Comparison of ENCODE assay signal across 8 mouse cellular contexts in the genomic region with DNA sequence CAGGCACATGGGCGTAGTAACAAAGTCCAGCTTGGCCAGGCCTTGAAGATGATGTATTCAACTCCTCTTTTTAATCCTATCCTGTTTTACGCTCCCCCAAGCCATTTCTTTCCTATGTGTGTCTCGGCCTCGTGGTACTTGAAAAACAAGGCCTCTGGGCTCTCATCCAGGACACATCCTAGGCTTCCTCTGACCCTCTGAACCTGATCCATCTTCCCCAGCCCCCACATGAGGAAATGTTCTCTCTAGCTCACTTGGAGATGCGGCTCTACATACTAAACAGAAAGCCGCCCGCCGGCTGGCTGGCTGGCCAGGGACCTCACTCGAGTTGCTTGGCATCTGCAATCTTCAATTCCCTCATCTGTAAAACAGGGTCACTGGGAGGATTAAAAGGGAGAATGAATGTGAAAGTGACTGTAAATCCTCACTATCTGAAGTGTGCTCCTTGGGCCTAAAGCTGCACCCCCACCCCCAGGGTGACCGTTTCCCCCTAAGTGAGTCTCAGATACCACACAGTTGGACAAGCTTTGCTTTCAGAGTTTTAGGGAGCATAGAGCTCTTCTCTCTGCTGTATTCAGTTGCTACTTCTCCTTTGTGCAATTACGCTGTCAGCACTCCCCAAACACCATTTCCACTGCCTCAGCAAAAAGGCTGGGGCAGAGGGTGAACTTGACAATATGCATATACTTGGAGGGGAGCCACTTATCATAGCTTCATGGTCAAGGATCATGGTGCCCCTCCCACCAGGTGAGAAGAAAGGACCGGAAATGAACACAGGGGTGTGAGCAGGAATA.
DNase-seq lines count a peak whose midpoint lies in the region; ATAC-seq and TF ChIP-seq lines count a peak whose summit lies in the region.

No protein-coding gene starts in this region.

- H3K27me3 ChIP-seq in forebrain, postnatal 0 days (ENCODE audit: insufficient read depth, low read length), result no peaks in the 10 kb centered on the region
- H3K27me3 ChIP-seq in forebrain, embryonic 15.5 days, result no peaks in the 10 kb centered on the region
- no peaks in the 10 kb centered on the region for H3K27me3 ChIP-seq in thymus, adult 2 months (ENCODE audit: control insufficient read depth, insufficient read depth, low read length)

- no peak for DNase-seq in forebrain, postnatal 0 days
- DNase-seq in retina, postnatal 1 day, result peak; percentile 35
- no peak for DNase-seq in retina, embryonic 14.5 days (ENCODE audit: low spot score)
- DNase-seq in kidney, adult 18-20 months, result peak; percentile 24
- DNase-seq in lung, postnatal 25 days (ENCODE audit: low spot score), result peak; percentile 32
- DNase-seq in thymus, adult 2 months, result no peak

- peak; percentile 42 for ATAC-seq in forebrain, postnatal 0 days
- ATAC-seq in forebrain, embryonic 15.5 days (replicated peaks), result no peak
- ATAC-seq in megakaryocyte-erythroid progenitor cell, adult 5-6 weeks (replicated peaks; ENCODE audit: low FRiP score, low TSS enrichment, poor library complexity, severe bottlenecking), result no peak

- H3K36me3 ChIP-seq in forebrain, postnatal 0 days (ENCODE audit: insufficient read depth), result no peaks in the 10 kb centered on the region
- no peaks in the 10 kb centered on the region for H3K36me3 ChIP-seq in forebrain, embryonic 15.5 days
- no peaks in the 10 kb centered on the region for H3K36me3 ChIP-seq in thymus, adult 2 months (ENCODE audit: control insufficient read depth, insufficient read depth, low read length)

- WGBS in forebrain, postnatal 0 days, result 55% methylated on average over 12 of the region's 12 CpGs
- WGBS in forebrain, embryonic 15.5 days, result 44% methylated on average over 12 of the region's 12 CpGs
- 74% methylated on average over 12 of the region's 12 CpGs for WGBS in thymus, adult 2 months

- H3K9me3 ChIP-seq in forebrain, postnatal 0 days (ENCODE audit: low read length), result no peaks in the 10 kb centered on the region
- H3K9me3 ChIP-seq in forebrain, embryonic 15.5 days, result no peaks in the 10 kb centered on the region

- H3K4me2 ChIP-seq in forebrain, postnatal 0 days (ENCODE audit: low read depth), result no peak overlapping the region
- H3K4me2 ChIP-seq in forebrain, embryonic 15.5 days (replicated peaks), result no peak overlapping the region

- H3K9ac ChIP-seq in forebrain, postnatal 0 days, result no peak overlapping the region
- no peak overlapping the region for H3K9ac ChIP-seq in forebrain, embryonic 15.5 days (replicated peaks)

- H3K4me3 ChIP-seq in forebrain, postnatal 0 days (ENCODE audit: low read depth, low read length), result no peak overlapping the region
- no peak overlapping the region for H3K4me3 ChIP-seq in forebrain, embryonic 15.5 days
- no peak overlapping the region for H3K4me3 ChIP-seq in thymus, adult 2 months (ENCODE audit: control insufficient read depth, insufficient read depth, low read length)

- H3K27ac ChIP-seq in forebrain, postnatal 0 days (ENCODE audit: low read depth, low read length), result no peak overlapping the region
- no peak overlapping the region; the same call in 1 of the 2 replicates for H3K27ac ChIP-seq in forebrain, embryonic 15.5 days (replicated peaks)
- H3K27ac ChIP-seq in thymus, adult 2 months (ENCODE audit: control insufficient read depth, insufficient read depth, low read length), result no peak overlapping the region

- TF ChIP-seq CTCF in forebrain, postnatal 0 days (IDR thresholded peaks at IDR 0.05; ENCODE audit: low read depth), result no peak
- TF ChIP-seq CTCF in thymus, adult 2 months (IDR thresholded peaks at IDR 0.05; ENCODE audit: borderline replicate concordance, control insufficient read depth, extremely low read depth, insufficient read depth, low read length, poor library complexity), result no peak

- TF ChIP-seq POLR2A in thymus, adult 2 months (IDR thresholded peaks at IDR 0.05; ENCODE audit: control insufficient read depth, extremely low read depth, insufficient read depth, low read length, poor library complexity), result no peak

- H3K4me1 ChIP-seq in forebrain, postnatal 0 days (ENCODE audit: insufficient read depth), result no peaks in the 10 kb centered on the region
- peaks cover 22% of the 10 kb centered on the region for H3K4me1 ChIP-seq in forebrain, embryonic 15.5 days
- no peaks in the 10 kb centered on the region for H3K4me1 ChIP-seq in thymus, adult 2 months (replicated peaks; ENCODE audit: control insufficient read depth, insufficient read depth, low read length)

Comparison
In these comparisons a context has a peak if more than half of its experiments do, and no peak if none do; other contexts are left out.
1. DNase-seq: peak in retina, postnatal 1 day (single experiment), kidney, adult 18-20 months (single experiment) and lung, postnatal 25 days (single experiment); none in forebrain, postnatal 0 days (single experiment), retina, embryonic 14.5 days (single experiment) and thymus, adult 2 months (single experiment).